Mouse (Mus musculus) 3T3-L1 (cell line): ENCODE data around the gene Cd80.

ENCODE experiments used
- DNase-seq: peaks from one replicate; pipeline ENCODE4 v3.0.0-alpha.2; 2015; ENCODE audit warnings: low read depth, low spot score

Cd80 gene

GRCm38 (mm10) chr16:38521211-38521987 lies 66.0 kb downstream of the Cd80 start:
- peak; percentile 60 for DNase-seq

DNA sequence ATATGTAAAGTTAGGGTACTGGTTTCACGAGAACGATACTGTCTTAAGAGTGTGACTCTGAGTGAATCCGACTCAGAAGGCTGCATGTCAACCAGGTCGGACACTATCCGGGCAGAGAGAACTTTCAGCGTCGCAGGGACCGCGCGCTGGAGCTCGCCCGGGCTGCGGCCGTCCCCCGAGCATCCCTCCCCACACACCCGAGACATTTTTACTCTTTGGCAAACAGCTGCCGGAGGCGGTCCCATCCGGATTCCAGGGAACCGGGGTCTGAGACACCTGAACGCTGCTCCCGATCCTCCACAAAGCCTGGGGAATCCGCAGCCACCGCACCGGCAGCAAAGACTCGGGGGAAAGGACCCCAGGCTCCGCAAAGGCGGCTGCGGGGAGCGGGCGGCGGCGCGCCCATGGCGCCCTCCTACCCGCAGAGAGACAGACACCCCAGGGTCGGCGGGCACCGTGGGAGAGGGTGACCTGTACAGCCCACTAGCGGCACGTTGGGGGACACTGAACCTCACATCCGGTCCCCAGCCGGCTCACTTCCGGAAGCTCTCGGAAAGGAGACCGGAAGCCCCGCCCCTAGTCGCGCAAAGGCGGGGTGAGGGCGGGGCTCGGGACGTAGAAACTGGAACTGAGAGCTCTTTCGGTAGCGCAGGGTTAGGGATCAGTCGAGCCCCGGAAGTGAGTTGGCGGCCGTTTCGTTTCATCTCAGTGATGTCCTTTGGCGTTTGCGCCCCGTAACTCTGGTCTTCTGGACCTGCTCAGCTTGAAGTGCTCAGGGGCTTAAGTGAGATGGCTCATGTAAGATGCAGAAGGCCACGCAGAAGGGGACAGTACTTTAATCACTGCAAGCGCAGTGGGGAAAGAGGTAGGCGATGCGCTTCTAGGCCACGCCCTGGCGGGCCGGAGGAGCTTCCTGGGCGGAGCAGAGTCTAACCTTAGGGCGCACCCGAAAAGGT lies 67.0 kb downstream of the Cd80 start, which contains the start of gene Timmdc1:
Timmdc1 (minus strand) TSS at position 535 of the 956 bp plus-strand sequence.
- peak; percentile 98 for DNase-seq

- no peak for DNase-seq
Observed at GRCm38 (mm10) chr16:38526264-38526663, 70.9 kb downstream of the Cd80 start.

DNA sequence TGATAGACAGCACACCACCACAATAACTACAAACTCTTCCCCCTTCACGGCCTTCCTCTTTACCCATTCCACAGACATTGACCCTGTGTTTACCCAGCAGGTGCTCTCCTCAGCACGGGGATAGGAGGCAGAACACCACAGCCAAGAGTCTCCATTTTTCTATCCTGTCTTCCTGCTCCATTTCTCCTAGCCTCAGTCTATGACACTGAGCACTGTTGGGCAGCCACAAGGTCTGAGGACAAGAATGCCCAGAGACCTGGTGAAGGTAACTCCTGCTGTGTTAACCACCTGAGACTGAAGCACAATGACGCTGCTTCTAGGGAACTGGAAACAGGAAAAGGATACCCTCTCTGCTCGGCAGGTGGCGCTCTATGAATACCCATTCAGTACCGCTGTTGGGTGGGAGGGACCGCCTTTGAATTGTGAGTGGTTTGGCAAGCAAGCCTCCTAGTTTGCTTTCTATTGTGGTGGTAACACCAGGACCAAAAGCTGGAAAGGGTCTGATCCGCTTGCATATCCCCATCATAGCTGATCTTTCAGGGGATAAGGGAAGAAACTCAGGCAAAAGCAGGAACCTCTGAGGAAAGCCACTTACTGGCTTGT lies 81.3 kb downstream of the Cd80 start:
- DNase-seq = peak; percentile 81

GRCm38 (mm10) chr16:38538716-38539380 lies 83.5 kb downstream of the Cd80 start:
- no peak for DNase-seq
